In the genomic region with DNA sequence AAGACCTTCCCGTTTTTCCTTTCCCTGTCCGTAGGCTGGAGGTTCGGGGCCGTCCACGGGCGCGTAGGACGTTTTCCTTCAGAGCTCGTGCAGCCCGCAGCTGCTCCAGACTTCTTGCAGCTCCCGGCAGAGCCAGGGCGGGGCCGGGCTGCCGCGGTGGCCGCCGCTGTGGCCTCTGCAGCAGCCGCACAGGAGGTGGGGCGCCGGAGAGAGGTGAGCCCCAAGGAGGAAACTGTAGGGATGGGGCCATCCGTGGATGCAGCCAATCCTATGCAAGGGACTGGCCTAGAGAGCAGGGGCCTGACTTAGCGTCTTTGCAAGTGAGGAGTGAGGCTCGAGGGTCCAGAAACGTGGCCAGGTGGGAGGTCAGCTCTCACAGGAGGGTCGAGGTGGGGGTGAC, we compare ENCODE assay signal across 8 mouse cellular contexts. TPM values are rescaled to one million over a fixed set of nuclear protein-coding genes. Genes with fewer than 3 reads are reported as not detected.
DNase-seq lines count a peak whose midpoint lies in the region; ATAC-seq and TF ChIP-seq lines count a peak whose summit lies in the region.

No protein-coding gene starts in this region.

- no peaks in the 10 kb centered on the region for H3K36me3 ChIP-seq in kidney, embryonic 16.5 days (ENCODE audit: insufficient read depth, low read length)

- TF ChIP-seq CTCF in embryonic fibroblast, embryonic 13.5 days (IDR thresholded peaks at IDR 0.05; ENCODE audit: borderline replicate concordance, insufficient read depth, low read length): no peak

- H3K4me2 ChIP-seq in kidney, embryonic 16.5 days (replicated peaks; ENCODE audit: low read depth, low read length): peak overlapping the region; percentile 79

- no peak overlapping the region for H3K27ac ChIP-seq in embryonic fibroblast, embryonic 13.5 days (ENCODE audit: insufficient read depth, low read length)
- no peak overlapping the region for H3K27ac ChIP-seq in kidney, embryonic 16.5 days (ENCODE audit: low read length)

- peak overlapping the region; percentile 60 for H3K9ac ChIP-seq in kidney, embryonic 16.5 days (replicated peaks; ENCODE audit: low read length)

- H3K4me1 ChIP-seq in embryonic fibroblast, embryonic 13.5 days (ENCODE audit: control insufficient read depth, insufficient read depth, low read length): no peaks in the 10 kb centered on the region
- H3K4me1 ChIP-seq in kidney, embryonic 16.5 days (ENCODE audit: insufficient read depth, low read length): peaks cover 10% of the 10 kb centered on the region; the same call in 1 of the 2 replicates

- TF ChIP-seq POLR2A in embryonic fibroblast, embryonic 13.5 days (IDR thresholded peaks at IDR 0.05; ENCODE audit: low read depth, low read length): no peak

- H3K27me3 ChIP-seq in kidney, embryonic 16.5 days (ENCODE audit: insufficient read depth, low read length): peaks cover 13% of the 10 kb centered on the region

- ATAC-seq in kidney, embryonic 16.5 days (ENCODE audit: low FRiP score, low TSS enrichment): peak; percentile 63
- peak; percentile 50 for ATAC-seq in megakaryocyte-erythroid progenitor cell, adult 5-6 weeks (replicated peaks; ENCODE audit: low FRiP score, low TSS enrichment, poor library complexity, severe bottlenecking)

- WGBS in kidney, embryonic 16.5 days: under 1% methylated on average over 25 of the region's 25 CpGs

- H3K9me3 ChIP-seq in kidney, embryonic 16.5 days (ENCODE audit: low read length): no peaks in the 10 kb centered on the region

- DNase-seq in spleen, adult 12 weeks (ENCODE audit: low spot score): peak; percentile 35
- no peak for DNase-seq in spleen, adult 18-20 months
- DNase-seq in thymus, postnatal 25 days: peak; percentile 9
- DNase-seq in adipocyte (ENCODE audit: low spot score): no peak
- no peak for DNase-seq in cerebellum, postnatal 4 days (ENCODE audit: low spot score in 2 of 2)

- peak overlapping the region; percentile 12; the same call in 1 of the 2 replicates for H3K4me3 ChIP-seq in embryonic fibroblast, embryonic 13.5 days (ENCODE audit: insufficient read depth, low read length)
- H3K4me3 ChIP-seq in kidney, embryonic 16.5 days (ENCODE audit: low read length): peak overlapping the region; percentile 46

RNA-seq across cellular contexts. Expression of a gene that starts 26.7 kb away (rescaled TPM):
- 46.4 and 53.5 TPM in 2 replicates for polyA plus RNA-seq in embryonic fibroblast, embryonic 13.5 days (2011; ENCODE audit: insufficient read length, low read depth, missing spikeins)
- polyA plus RNA-seq in kidney, embryonic 16.5 days (2015; fragmentation: Nextera tagmentation; extraction: Ambion mirVana): 34.5 and 34.8 TPM in 2 replicates
- total RNA-seq in megakaryocyte-erythroid progenitor cell, adult 5-6 weeks (2014; fragmentation: Nextera tagmentation): 33.5 and 37.7 TPM in 2 replicates
- total RNA-seq in megakaryocyte-erythroid progenitor cell, adult 5-6 weeks (2017): 25.4 and 28.1 TPM in 2 replicates

RNA-seq across cellular contexts. Expression of a gene that starts 40.4 kb away (rescaled TPM):
- not detected in 2 replicates for polyA plus RNA-seq in embryonic fibroblast, embryonic 13.5 days (2011; ENCODE audit: insufficient read length, low read depth, missing spikeins)
- polyA plus RNA-seq in kidney, embryonic 16.5 days (2015; fragmentation: Nextera tagmentation; extraction: Ambion mirVana): 0.24 and 0.35 TPM in 2 replicates
- total RNA-seq in megakaryocyte-erythroid progenitor cell, adult 5-6 weeks (2014; fragmentation: Nextera tagmentation): 0.17 TPM in 1 of 2 replicates, not detected in the other
- 0.19 TPM in 1 of 2 replicates, not detected in the other for total RNA-seq in megakaryocyte-erythroid progenitor cell, adult 5-6 weeks (2017)

RNA-seq across cellular contexts. Expression of a gene that starts 55.1 kb away (rescaled TPM):
- 53.4 and 56.7 TPM in 2 replicates for polyA plus RNA-seq in embryonic fibroblast, embryonic 13.5 days (2011; ENCODE audit: insufficient read length, low read depth, missing spikeins)
- 123 and 127 TPM in 2 replicates for polyA plus RNA-seq in kidney, embryonic 16.5 days (2015; fragmentation: Nextera tagmentation; extraction: Ambion mirVana)
- total RNA-seq in megakaryocyte-erythroid progenitor cell, adult 5-6 weeks (2014; fragmentation: Nextera tagmentation): 50.2 and 65.2 TPM in 2 replicates
- total RNA-seq in megakaryocyte-erythroid progenitor cell, adult 5-6 weeks (2017): 91.0 and 109 TPM in 2 replicates

Comparison
In these comparisons a context has a peak if more than half of its experiments do, and no peak if none do; other contexts are left out.
1. DNase-seq: peak in spleen, adult 12 weeks (single experiment) and thymus, postnatal 25 days (single experiment); none in spleen, adult 18-20 months (0 of 2), adipocyte (single experiment) and cerebellum, postnatal 4 days (0 of 2).